ENCODE assay signal across 10 mouse cellular contexts in genomic region chr2:72474531-72475287, GRCm38 (mm10). TPM values are rescaled to one million over a fixed set of nuclear protein-coding genes. Genes with fewer than 3 reads are reported as not detected.
DNase-seq lines count a peak whose midpoint lies in the region; ATAC-seq and TF ChIP-seq lines count a peak whose summit lies in the region.
"Had no signal": no experiment of that assay in that cellular context is flagged by ENCODE, and none has a peak within 500 bp of the region (broad histone marks: within the 10 kb centered on the region; RNA-seq: fewer than 3 reads in every experiment).

No protein-coding gene starts in this region.

- H3K9me3 ChIP-seq in kidney, postnatal 0 days (replicated peaks; ENCODE audit: low read length) = no peaks in the 10 kb centered on the region
- H3K9me3 ChIP-seq in embryonic facial prominence, embryonic 13.5 days = no peaks in the 10 kb centered on the region

- H3K36me3 ChIP-seq in kidney, postnatal 0 days (ENCODE audit: insufficient read depth, low read length) = no peaks in the 10 kb centered on the region
- H3K36me3 ChIP-seq in embryonic facial prominence, embryonic 13.5 days = peaks cover 3% of the 10 kb centered on the region; the same call in 1 of the 2 replicates

- DNase-seq in kidney, postnatal 0 days (ENCODE audit: low spot score) = peak; percentile 39
- DNase-seq in kidney, adult 8-10 months = no peak
- peak; percentile 71 for DNase-seq in R1 (ENCODE audit: low read depth, low spot score)
- DNase-seq in mesoderm, embryonic 11.5 days (ENCODE audit: low read depth, low spot score) = peak; percentile 72
- no peak for DNase-seq in right cerebral cortex, postnatal 25 days
- no peak for DNase-seq in frontal cortex, adult 2 months (ENCODE audit: extremely low spot score in 1 of 2, low spot score in 1 of 2)
- DNase-seq in thymus, postnatal 25 days = no peak
- DNase-seq: adrenal gland, adult 2 months; thymus, postnatal 14 days had no signal

- no peak for TF ChIP-seq CTCF in kidney, postnatal 0 days (IDR thresholded peaks at IDR 0.05; ENCODE audit: low read depth)

- no peak overlapping the region for H3K4me3 ChIP-seq in kidney, postnatal 0 days (replicated peaks; ENCODE audit: low read depth, low read length)
- H3K4me3 ChIP-seq in embryonic facial prominence, embryonic 13.5 days = no peak overlapping the region

- no peak for ATAC-seq in kidney, postnatal 0 days (replicated peaks; ENCODE audit: low FRiP score, low read depth)
- ATAC-seq in embryonic facial prominence, embryonic 13.5 days (ENCODE audit: insufficient number of reproducible peaks, insufficient read depth, low FRiP score, low TSS enrichment, low read depth) = no peak

- H3K4me1 ChIP-seq in kidney, postnatal 0 days (replicated peaks; ENCODE audit: insufficient read depth, low read length) = peaks cover 13% of the 10 kb centered on the region; the same call in 1 of the 2 replicates
- peaks cover 36% of the 10 kb centered on the region for H3K4me1 ChIP-seq in embryonic facial prominence, embryonic 13.5 days

- no peak overlapping the region for H3K9ac ChIP-seq in kidney, postnatal 0 days (ENCODE audit: low read depth, low read length)
- no peak overlapping the region for H3K9ac ChIP-seq in embryonic facial prominence, embryonic 13.5 days

- no peaks in the 10 kb centered on the region for H3K27me3 ChIP-seq in kidney, postnatal 0 days (ENCODE audit: insufficient read depth, low read length)
- H3K27me3 ChIP-seq in embryonic facial prominence, embryonic 13.5 days = 0 out of 2 replicates have a peak, but pooled peaks cover 5% of the 10 kb centered on the region

- no peak overlapping the region for H3K27ac ChIP-seq in kidney, postnatal 0 days
- H3K27ac ChIP-seq in embryonic facial prominence, embryonic 13.5 days = no peak overlapping the region

- H3K4me2 ChIP-seq in kidney, postnatal 0 days (ENCODE audit: low read length) = peak overlapping the region; percentile 91; the same call in 1 of the 2 replicates
- peak overlapping the region; percentile 76 for H3K4me2 ChIP-seq in embryonic facial prominence, embryonic 13.5 days

- 35% methylated on average over 7 of the region's 7 CpGs for WGBS in kidney, postnatal 0 days
- WGBS in embryonic facial prominence, embryonic 13.5 days = 37% methylated on average over 7 of the region's 7 CpGs

RNA-seq across cellular contexts. Expression of gene Cdca7, which starts 1.2 kb away (rescaled TPM):
- polyA plus RNA-seq in kidney, postnatal 0 days (2015; fragmentation: Nextera tagmentation; extraction: Ambion mirVana) = 73.6 and 88.7 TPM in 2 replicates
- 159 and 162 TPM in 2 replicates for polyA plus RNA-seq in embryonic facial prominence, embryonic 13.5 days (2015; fragmentation: Nextera tagmentation; extraction: Ambion mirVana)
- 24.5 and 29.6 TPM in 2 replicates for polyA plus RNA-seq in frontal cortex, adult 2 months (2012; rRNA removed)

Comparison
In these comparisons a context has a peak if more than half of its experiments do, and no peak if none do; other contexts are left out.
1. DNase-seq: peak in kidney, postnatal 0 days (single experiment), R1 (single experiment) and mesoderm, embryonic 11.5 days (single experiment); none in kidney, adult 8-10 months (0 of 2), right cerebral cortex, postnatal 25 days (single experiment), frontal cortex, adult 2 months (0 of 2) and thymus, postnatal 25 days (single experiment).